Mouse (Mus musculus): ENCODE measurements around the gene Elfn2. TPM values are rescaled to one million over a fixed set of nuclear protein-coding genes. Genes with fewer than 3 reads are reported as not detected.

Gene Elfn2
- polyA plus RNA-seq, 1 experiment from 2014 or later: 0.11 TPM

DNA sequence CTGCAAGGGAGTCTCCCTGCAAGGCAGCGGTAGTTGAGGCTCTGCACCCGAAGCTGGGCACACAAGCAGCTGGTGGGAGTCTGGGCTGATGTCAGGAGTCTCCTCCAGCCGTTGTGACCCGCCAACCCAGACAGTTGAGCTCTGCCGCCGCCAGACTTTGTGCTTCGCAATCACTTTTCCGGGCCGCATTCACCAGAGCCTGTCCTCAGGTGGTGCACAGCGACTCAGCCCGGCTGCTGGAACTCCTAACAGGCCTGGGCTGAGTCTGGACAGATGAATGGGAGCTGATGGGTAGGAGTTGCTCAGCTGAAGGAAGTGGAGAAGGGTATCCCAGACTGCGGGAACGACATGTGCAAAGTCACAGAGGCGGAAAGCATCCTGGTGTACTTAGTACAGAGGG is 845 bp upstream of the Elfn2 start:
- peak overlapping the region; percentile 90; the same call in 1 of the 2 replicates for H3K4me2 ChIP-seq (replicated peaks)
- peaks cover 20% of the 10 kb centered on the region for H3K4me1 ChIP-seq
- 0 out of 2 replicates have a peak overlapping the region, but pooled peaks have one; percentile 50 for H3K4me3 ChIP-seq
- no peak overlapping the region for H3K9ac ChIP-seq
- H3K27ac ChIP-seq: no peak overlapping the region
- H3K36me3 ChIP-seq: no peaks in the 10 kb centered on the region
- H3K9me3 ChIP-seq: no peaks in the 10 kb centered on the region
- 6% methylated on average over 14 of the region's 14 CpGs for whole genome bisulfite sequencing
- H3K27me3 ChIP-seq: peaks cover 93% of the 10 kb centered on the region
- ATAC-seq (ENCODE audit: low FRiP score, low read depth): no peak

DNA sequence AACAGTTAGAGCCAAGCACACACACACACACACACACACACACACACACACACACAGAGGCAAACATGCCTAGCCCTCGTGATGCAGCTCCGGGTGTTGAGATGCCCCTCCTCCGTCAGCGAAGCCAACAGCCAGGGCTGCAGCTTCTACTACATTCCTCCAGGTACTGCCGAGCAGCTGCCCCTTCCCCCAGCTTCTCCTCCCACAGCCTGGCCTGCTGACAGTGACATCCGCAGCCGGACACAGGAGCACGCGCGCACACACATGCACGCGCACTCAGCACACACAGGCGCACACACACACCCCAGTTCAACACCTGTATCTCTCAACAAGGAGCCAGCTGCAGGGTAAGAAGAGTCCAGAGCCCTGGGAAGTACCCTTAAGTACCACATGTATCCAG is 1.6 kb downstream of the Elfn2 start:
- Histone ChIP-seq H3K4me1 (peaks cover 25% of the 10 kb centered on the region), H3K9ac (no peak overlapping the region), H3K27ac (no peak overlapping the region), H3K9me3 (no peaks in the 10 kb centered on the region), H3K27me3 (peaks cover 94% of the 10 kb centered on the region), H3K4me2 (replicated peaks) (no peak overlapping the region), H3K4me3 (no peak overlapping the region), H3K36me3 (no peaks in the 10 kb centered on the region)
- WGBS: 55% methylated on average over 13 of the region's 13 CpGs
- ATAC-seq (ENCODE audit: low FRiP score, low read depth): no peak

- no peak overlapping the region for H3K9ac ChIP-seq
- WGBS: 48% methylated on average over 5 of the region's 5 CpGs
- no peaks in the 10 kb centered on the region for H3K9me3 ChIP-seq
- no peak overlapping the region for H3K4me2 ChIP-seq (replicated peaks)
- peaks cover 25% of the 10 kb centered on the region for H3K4me1 ChIP-seq
- H3K4me3 ChIP-seq: no peak overlapping the region
- no peaks in the 10 kb centered on the region for H3K36me3 ChIP-seq
- no peak overlapping the region for H3K27ac ChIP-seq
- H3K27me3 ChIP-seq: peaks cover 100% of the 10 kb centered on the region
- no peak for ATAC-seq (ENCODE audit: low FRiP score, low read depth)
Measured at GRCm38 (mm10) chr15:78715856-78716255, 2.7 kb downstream of the Elfn2 start.

DNA sequence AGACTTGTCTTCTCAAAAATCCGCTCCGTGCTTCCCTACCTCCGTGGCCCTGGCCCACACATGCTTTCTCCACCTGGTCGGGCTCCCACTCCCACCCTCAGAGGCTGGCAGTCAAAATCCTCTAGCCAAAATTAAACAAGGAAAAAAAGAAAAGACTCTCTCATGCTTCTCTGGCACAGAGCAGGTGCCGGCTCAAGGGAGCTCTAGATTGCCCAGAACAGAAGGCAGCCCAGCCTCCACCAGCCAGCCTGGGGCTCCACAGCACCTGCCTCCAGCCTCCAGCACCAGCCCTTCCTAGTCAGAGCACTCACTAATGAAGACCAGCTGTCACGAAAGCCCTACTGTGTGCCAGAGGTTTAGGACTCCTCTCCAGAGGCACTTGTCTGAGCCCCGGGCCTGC is 4.8 kb downstream of the Elfn2 start:
- peaks cover 96% of the 10 kb centered on the region for H3K27me3 ChIP-seq
- H3K4me1 ChIP-seq: peaks cover 18% of the 10 kb centered on the region
- WGBS: 73% methylated on average over 7 of the region's 7 CpGs
- no peak for ATAC-seq (ENCODE audit: low FRiP score, low read depth)
- H3K4me3 ChIP-seq: no peak overlapping the region
- H3K36me3 ChIP-seq: no peaks in the 10 kb centered on the region
- H3K4me2 ChIP-seq (replicated peaks): no peak overlapping the region
- H3K9ac ChIP-seq: no peak overlapping the region
- no peaks in the 10 kb centered on the region for H3K9me3 ChIP-seq
- H3K27ac ChIP-seq: no peak overlapping the region

- Histone ChIP-seq H3K9ac (0 out of 2 replicates have a peak overlapping the region, but pooled peaks have one; percentile 13), H3K4me3 (peak overlapping the region; percentile 31), H3K36me3 (no peaks in the 10 kb centered on the region), H3K27me3 (peaks cover 94% of the 10 kb centered on the region), H3K4me1 (peaks cover 8% of the 10 kb centered on the region; the same call in 1 of the 2 replicates), H3K4me2 (replicated peaks) (peak overlapping the region; percentile 57), H3K27ac (no peak overlapping the region), H3K9me3 (no peaks in the 10 kb centered on the region)
- WGBS: 8% methylated on average over 52 of the region's 53 CpGs
- no peak for ATAC-seq (ENCODE audit: low FRiP score, low read depth)
Measured at GRCm38 (mm10) chr15:78712335-78713258, 6.0 kb downstream of the Elfn2 start.

DNA sequence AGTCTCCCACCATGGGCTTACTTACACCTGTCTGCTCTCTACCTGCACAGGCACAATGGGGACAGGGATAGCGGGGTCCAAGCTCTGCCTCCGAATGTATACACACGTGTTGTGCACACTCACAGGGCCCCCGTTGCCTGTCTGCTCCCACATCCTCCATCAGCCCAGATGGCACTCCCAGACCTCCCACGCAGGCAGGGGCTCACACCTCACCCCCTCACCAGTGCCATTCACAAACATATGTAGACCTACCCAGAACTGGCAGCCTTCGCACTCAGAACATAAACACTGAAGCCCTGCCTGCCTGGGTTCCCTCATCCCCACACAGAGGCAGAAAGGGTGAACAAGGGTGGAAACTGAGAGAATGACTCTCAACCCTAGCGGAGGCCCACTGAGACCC is 6.6 kb downstream of the Elfn2 start:
- no peak overlapping the region for H3K4me2 ChIP-seq (replicated peaks)
- no peak for ATAC-seq (ENCODE audit: low FRiP score, low read depth)
- no peak overlapping the region for H3K4me3 ChIP-seq
- H3K27me3 ChIP-seq: peaks cover 87% of the 10 kb centered on the region
- H3K27ac ChIP-seq: no peak overlapping the region
- H3K36me3 ChIP-seq: no peaks in the 10 kb centered on the region
- no peak overlapping the region for H3K9ac ChIP-seq
- peaks cover 6% of the 10 kb centered on the region; the same call in 1 of the 2 replicates for H3K4me1 ChIP-seq
- WGBS: 75% methylated on average over 7 of the region's 7 CpGs
- no peaks in the 10 kb centered on the region for H3K9me3 ChIP-seq

DNA sequence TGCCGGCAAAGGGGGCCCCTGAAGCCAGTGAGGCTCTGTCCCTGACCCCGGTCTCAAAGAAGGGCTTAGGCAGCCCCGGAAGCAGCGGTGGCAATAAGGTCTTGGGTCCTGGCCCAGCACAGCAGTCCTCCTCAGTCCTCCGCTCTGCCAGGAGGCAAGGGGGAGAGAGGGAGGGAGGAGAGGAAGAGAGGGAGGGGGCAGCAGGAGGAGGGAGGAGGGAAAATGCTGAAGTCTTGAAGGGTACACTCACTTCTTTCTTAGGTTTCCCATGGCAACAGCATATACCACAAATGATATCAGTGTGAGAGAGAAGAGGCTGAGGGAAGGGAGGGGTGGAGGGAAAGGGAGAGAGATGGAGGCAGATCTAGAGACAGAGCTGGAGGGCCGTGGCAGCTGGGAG is 7.9 kb downstream of the Elfn2 start:
- Histone ChIP-seq H3K4me1 (peaks cover 5% of the 10 kb centered on the region; the same call in 1 of the 2 replicates), H3K36me3 (no peaks in the 10 kb centered on the region), H3K4me2 (replicated peaks) (no peak overlapping the region), H3K9ac (no peak overlapping the region), H3K4me3 (no peak overlapping the region), H3K27me3 (peaks cover 78% of the 10 kb centered on the region), H3K9me3 (no peaks in the 10 kb centered on the region), H3K27ac (no peak overlapping the region)
- ATAC-seq (ENCODE audit: low FRiP score, low read depth): no peak
- 43% methylated on average over 6 of the region's 6 CpGs for WGBS

GRCm38 (mm10) chr15:78709767-78710166 is 8.8 kb downstream of the Elfn2 start:
- H3K4me3 ChIP-seq: no peak overlapping the region
- peaks cover 70% of the 10 kb centered on the region for H3K27me3 ChIP-seq
- H3K36me3 ChIP-seq: no peaks in the 10 kb centered on the region
- H3K4me2 ChIP-seq (replicated peaks): no peak overlapping the region
- no peak overlapping the region for H3K9ac ChIP-seq
- no peak overlapping the region for H3K27ac ChIP-seq
- H3K4me1 ChIP-seq: peaks cover 5% of the 10 kb centered on the region; the same call in 1 of the 2 replicates
- no peaks in the 10 kb centered on the region for H3K9me3 ChIP-seq
- ATAC-seq (ENCODE audit: low FRiP score, low read depth): no peak
- WGBS: 31% methylated on average over 7 of the region's 7 CpGs

GRCm38 (mm10) chr15:78706630-78707029 is 11.9 kb downstream of the Elfn2 start:
- no peak overlapping the region for H3K4me3 ChIP-seq
- no peaks in the 10 kb centered on the region for H3K36me3 ChIP-seq
- 53% methylated on average over 3 of the region's 3 CpGs for WGBS
- H3K9ac ChIP-seq: no peak overlapping the region
- H3K27me3 ChIP-seq: peaks cover 44% of the 10 kb centered on the region
- no peak overlapping the region for H3K4me2 ChIP-seq (replicated peaks)
- no peaks in the 10 kb centered on the region for H3K9me3 ChIP-seq
- no peak for ATAC-seq (ENCODE audit: low FRiP score, low read depth)
- no peak overlapping the region for H3K27ac ChIP-seq
- H3K4me1 ChIP-seq: no peaks in the 10 kb centered on the region

- H3K9me3 ChIP-seq: no peaks in the 10 kb centered on the region
- H3K27me3 ChIP-seq: peaks cover 29% of the 10 kb centered on the region
- H3K9ac ChIP-seq: peak overlapping the region; percentile 35; the same call in 1 of the 2 replicates
- H3K4me1 ChIP-seq: no peaks in the 10 kb centered on the region
- 69% methylated on average over 4 of the region's 4 CpGs for WGBS
- H3K4me3 ChIP-seq: no peak overlapping the region
- no peaks in the 10 kb centered on the region for H3K36me3 ChIP-seq
- no peak overlapping the region for H3K27ac ChIP-seq
- ATAC-seq (ENCODE audit: low FRiP score, low read depth): no peak
- H3K4me2 ChIP-seq (replicated peaks): no peak overlapping the region
Measured at GRCm38 (mm10) chr15:78704824-78705223, 13.7 kb downstream of the Elfn2 start.

DNA sequence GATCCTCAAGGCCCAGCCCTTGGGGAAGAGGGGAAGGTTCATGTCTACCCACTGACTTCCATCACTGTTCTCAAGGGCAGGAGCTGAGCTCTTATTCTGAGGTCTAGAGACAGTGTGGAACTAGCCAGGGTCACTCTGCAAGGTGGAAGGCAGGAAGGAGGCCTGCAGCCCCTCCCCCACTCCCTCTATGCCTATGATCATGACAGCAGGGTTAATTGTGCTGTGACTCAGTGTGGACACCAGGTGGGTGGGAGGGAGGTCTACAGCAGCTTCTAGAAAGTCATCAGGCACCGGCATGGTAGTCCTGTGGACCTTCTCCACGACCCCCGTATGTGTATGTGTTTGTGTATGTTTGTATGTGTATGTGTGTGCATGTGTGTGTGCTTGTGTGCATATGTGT is 14.6 kb downstream of the Elfn2 start:
- no peak overlapping the region for H3K4me2 ChIP-seq (replicated peaks)
- WGBS: 82% methylated on average over 3 of the region's 3 CpGs
- no peak for ATAC-seq (ENCODE audit: low FRiP score, low read depth)

GRCm38 (mm10) chr15:78700420-78700819 is 18.2 kb downstream of the Elfn2 start:
- Histone ChIP-seq H3K4me2 (replicated peaks) (no peak overlapping the region), H3K36me3 (no peaks in the 10 kb centered on the region), H3K4me3 (no peak overlapping the region), H3K4me1 (no peaks in the 10 kb centered on the region), H3K9me3 (no peaks in the 10 kb centered on the region), H3K9ac (no peak overlapping the region), H3K27ac (no peak overlapping the region), H3K27me3 (peaks cover 9% of the 10 kb centered on the region)
- WGBS: 77% methylated on average over 2 of the region's 2 CpGs
- no peak for ATAC-seq (ENCODE audit: low FRiP score, low read depth)

More for the DNA sequence above, 14.6 kb downstream of the Elfn2 start:
- H3K9ac ChIP-seq: 0 out of 2 replicates have a peak overlapping the region, but pooled peaks have one; percentile 0
- H3K36me3 ChIP-seq: no peaks in the 10 kb centered on the region
- no peaks in the 10 kb centered on the region for H3K4me1 ChIP-seq
- H3K27ac ChIP-seq: no peak overlapping the region
- H3K9me3 ChIP-seq: no peaks in the 10 kb centered on the region
- peaks cover 25% of the 10 kb centered on the region for H3K27me3 ChIP-seq
- no peak overlapping the region for H3K4me3 ChIP-seq

Measured in limb, embryonic 13.5 days (tissue).